Mouse (Mus musculus) urinary bladder, postnatal 25 days (tissue): ENCODE measurements around the gene Anp32b.

ENCODE experiments used
- DNase-seq: peaks from one replicate; pipeline ENCODE4 v3.0.0; 2022; ENCODE audit warnings: low spot score

Gene Anp32b

GRCm38 (mm10) chr4:46505361-46506057 is 54.8 kb downstream of the Anp32b start:
- DNase-seq = no peak

GRCm38 (mm10) chr4:46506801-46507610 is 56.3 kb downstream of the Anp32b start:
- DNase-seq = peak; percentile 93

- DNase-seq = peak; percentile 81
These were observed 57.2 kb downstream of the Anp32b start for GRCm38 (mm10) chr4:46507736-46508460.

GRCm38 (mm10) chr4:46520491-46520890 is 69.8 kb downstream of the Anp32b start:
- DNase-seq = no peak

- DNase-seq = no peak
These were observed 70.8 kb downstream of the Anp32b start for GRCm38 (mm10) chr4:46521457-46521856.
